Mouse (Mus musculus) stomach, postnatal 0 days (tissue): ENCODE measurements at regions not wholly inside any gene's neighbourhood (a gene's known extent, or its start where the extent isn't known, plus 50 kb on each side); places are given as distances from the start of the nearest gene placed in this dataset.

Experiments used
- CTCF ChIP-seq: IDR thresholded peaks from 2 replicates; pipeline ENCODE4 v1.5.1; 2016; ENCODE audit warnings: antibody characterized with exemption, low read depth, mild to moderate bottlenecking, moderate library complexity
- EP300 ChIP-seq: optimal IDR thresholded peaks from 2 replicates; pipeline ENCODE3; 2016; ENCODE audit warnings: antibody characterized with exemption

GRCm38 (mm10) chr6:84476466-84476865 lies 117.2 kb downstream of the Cyp26b1 start:
- TF ChIP-seq EP300 = no peak
- no peak for TF ChIP-seq CTCF
